Mouse (Mus musculus) gonadal fat pad, adult 2 months (tissue): Measurements from ENCODE around the gene Gm34653. TPM values are rescaled to one million over a fixed set of nuclear protein-coding genes. Genes with fewer than 3 reads are reported as not detected.
"Not testable (repeated sequence)": the region's sequence is repeated elsewhere in the genome, so short reads cannot be mapped to it uniquely, and the experiment has no call there.

Source experiments
- DNase-seq: peaks from one replicate; pipeline ENCODE4 v3.0.0-alpha.2; 2012; ENCODE audit warnings: low read depth
- polyA plus RNA-seq: library from polyadenylated mRNA; depleted of rRNA; stranded (reverse); fragments of >200 nt; gene quantifications from 2 replicates; pipeline ENCODE4 v1.2.3, GENCODE M21; 2012; rRNA removed

The Gm34653 gene
- polyA plus RNA-seq = 0.05 TPM in 1 of 2 replicates, not detected in the other

- DNase-seq = not testable (repeated sequence)
Observed at GRCm38 (mm10) chr2:34832766-34833457, at the start of gene Gm34653. Gene Gm34653 (plus strand): TSS chr2:34833007.

- no peak for DNase-seq
Observed at GRCm38 (mm10) chr2:34783064-34784020, 49.5 kb upstream of the Gm34653 start.

DNA sequence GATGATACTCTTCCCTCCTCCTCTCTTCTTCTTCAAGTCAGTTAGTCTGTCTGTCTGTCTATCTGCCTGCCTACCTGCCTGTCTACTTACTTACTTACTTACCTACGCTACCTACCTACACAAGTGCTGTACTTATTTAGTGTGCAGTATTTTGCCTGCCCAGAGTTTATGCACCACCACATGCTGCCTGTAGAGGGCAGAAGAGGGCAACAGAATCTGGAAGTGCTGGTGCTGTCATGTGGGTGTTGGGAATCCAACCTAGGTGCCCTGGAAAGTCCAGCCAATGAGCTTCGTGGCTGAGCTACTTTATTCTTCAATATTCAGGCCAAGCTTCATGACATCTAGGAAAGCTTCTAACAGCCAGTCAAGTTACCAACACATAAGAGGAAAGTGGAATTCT, 48.7 kb upstream of the Gm34653 start:
- no peak for DNase-seq

DNA sequence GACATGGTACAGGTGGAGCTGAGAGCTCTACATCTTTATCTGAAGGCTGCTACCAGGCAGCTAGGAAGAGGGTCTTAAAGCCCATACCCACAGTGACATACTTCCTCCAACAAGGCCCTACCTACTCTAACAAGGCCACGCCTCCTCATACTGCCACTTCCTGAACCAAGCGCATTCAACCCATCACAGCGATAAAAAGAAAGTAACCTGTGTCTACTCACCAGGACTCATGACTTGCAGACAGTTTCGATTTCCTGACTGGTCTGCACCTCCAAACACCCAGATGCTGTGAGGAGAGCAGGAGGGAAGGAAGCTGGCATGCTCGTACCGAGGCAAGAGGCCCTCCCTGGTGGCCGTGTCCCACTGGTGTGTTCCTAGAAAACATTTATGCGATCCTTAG, 42.5 kb upstream of the Gm34653 start:
- no peak for DNase-seq

GRCm38 (mm10) chr2:34792543-34792942, 40.3 kb upstream of the Gm34653 start:
- DNase-seq = not testable (repeated sequence)

- no peak for DNase-seq
Observed at GRCm38 (mm10) chr2:34794511-34794910, 38.3 kb upstream of the Gm34653 start.

- DNase-seq = no peak
Observed at GRCm38 (mm10) chr2:34795426-34795825, 37.4 kb upstream of the Gm34653 start.

DNA sequence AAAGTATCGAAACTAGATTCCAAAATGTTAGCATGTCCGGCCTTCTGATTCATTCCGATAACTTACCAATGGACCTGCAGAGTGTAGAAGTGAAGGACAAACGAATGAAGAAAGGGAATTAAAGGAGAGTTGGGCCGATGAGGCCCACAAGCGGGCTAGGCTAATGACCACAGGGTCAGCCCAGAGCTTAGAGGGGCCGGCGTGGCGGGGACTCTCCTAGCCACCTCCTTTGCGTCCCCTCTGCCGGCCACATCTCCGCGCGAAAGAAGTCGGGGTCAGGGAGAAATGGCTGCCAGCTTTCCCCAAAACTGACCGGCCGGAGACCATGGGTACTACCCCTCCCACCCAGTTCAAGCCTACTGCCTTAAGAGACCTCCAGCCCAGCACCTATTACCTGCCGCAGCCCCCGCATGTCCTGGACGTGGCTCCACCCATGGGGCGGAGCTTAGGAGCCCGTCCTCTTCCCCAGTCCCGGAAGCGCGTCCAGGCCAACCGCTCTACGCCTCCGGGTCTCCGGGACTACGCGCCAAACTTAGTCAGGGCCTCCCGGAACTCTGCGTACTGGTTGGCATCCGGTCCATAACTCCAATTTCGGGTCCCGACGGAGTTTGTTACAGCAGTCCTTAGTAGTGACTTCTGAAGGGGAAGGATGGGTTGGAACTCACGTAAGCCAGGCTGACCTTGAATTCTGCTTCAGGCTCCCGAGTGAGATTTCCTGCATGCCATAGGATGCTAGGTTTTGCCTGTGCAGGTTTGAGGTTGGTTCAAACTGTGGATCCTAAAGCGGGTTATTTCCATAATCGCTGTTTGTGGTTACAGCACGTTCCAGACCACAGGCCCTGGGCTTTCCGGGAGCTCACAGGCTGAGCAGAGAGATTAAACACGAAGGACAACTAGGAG, 33.2 kb upstream of the Gm34653 start, which contains the start of gene Rabepk:
Gene Rabepk, minus strand, starts transcription at position 556 of the 900 bp plus-strand sequence.
- no peak for DNase-seq

DNA sequence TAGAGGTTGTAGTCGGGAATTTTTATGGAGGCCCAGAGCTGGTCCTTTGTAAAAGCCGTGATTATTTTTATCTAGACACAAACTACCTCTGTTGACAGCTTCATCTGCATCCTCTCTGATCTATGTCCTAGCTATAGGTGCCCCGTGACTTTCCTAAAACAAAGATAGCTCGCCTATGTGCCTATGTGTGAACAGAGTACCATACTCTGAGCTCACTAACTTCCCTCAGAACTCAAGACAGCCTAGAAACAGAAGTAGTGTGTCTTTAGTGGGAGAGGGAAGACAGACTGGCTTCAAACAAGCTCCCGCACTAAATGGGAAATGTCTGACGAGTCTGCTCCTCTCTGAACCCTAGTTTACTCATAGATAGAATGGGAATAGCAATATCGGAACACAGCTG, 32.4 kb upstream of the Gm34653 start:
- DNase-seq = no peak

- DNase-seq = peak; percentile 95
Observed at GRCm38 (mm10) chr2:34801516-34802482, 31.0 kb upstream of the Gm34653 start.

DNA sequence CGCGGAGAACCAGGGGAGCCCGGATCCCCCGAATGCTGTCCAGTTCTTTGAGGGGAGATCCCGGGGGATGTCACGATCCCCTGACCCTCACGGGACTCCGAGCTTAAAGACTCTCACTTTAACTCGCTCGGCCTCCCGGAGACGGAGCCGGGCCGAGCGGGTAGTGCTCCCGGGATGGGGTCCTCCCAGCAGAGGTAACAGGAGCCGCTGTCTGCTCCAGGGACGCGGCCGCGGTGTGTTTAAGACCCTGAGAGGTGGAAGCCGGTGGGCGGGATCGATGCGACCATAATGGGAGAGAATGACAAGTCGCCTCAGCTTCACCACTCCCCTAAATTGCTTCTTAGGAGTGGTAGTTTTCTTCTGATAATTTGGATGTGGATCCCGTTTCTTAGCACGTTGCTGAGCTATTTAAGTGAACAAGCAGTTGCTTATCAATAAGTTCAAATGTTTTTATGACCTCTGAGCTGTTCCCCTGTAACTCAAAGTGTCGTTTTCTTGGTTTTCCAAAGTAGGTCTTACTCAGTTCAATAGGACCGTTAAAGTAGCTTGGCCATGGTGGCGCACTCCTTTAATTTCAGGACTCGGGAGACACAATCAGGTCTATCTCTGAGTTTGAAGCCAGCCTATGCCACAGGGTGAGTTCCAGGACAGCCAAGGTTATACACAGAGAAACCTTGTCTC, 30.1 kb upstream of the Gm34653 start:
- not testable (repeated sequence) for DNase-seq

DNA sequence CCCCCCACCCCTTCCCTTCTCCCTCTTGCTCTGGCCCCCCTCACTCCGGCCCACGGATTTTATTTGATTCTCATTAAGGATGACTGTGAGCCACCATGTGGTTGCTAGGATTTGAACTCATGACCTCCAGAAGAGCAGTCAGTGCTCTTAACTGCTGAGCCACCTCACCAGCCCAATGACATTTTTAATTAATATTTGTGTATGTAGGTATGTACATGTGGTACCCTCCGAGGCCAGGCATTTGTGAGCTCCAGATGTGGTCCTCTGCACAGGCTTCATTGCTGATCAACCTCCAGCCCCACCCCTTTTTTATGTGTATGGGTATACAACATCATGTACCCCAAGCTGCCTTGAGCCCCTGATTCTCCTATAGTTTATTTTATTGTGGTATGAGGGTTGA, 29.1 kb upstream of the Gm34653 start:
- no peak for DNase-seq

DNA sequence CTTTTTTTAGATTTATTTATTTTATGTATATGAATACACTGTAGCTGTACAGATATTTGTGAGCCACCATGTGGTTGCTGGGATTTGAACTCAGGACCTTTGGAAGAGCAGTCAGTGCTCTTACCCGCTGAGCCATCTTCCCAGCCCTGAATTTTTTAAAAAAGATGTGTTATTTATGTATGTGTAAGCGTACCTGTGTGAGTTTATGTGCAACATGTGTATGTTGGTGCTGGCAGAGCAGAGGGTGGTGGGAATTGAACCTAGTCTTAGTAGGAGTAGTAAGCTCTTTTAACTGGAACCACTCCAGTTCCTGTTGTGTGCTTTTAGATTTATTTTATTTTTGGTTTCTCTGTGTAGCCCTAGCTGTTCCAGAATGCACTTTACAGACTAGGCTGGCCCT, 28.6 kb upstream of the Gm34653 start:
- no peak for DNase-seq

DNA sequence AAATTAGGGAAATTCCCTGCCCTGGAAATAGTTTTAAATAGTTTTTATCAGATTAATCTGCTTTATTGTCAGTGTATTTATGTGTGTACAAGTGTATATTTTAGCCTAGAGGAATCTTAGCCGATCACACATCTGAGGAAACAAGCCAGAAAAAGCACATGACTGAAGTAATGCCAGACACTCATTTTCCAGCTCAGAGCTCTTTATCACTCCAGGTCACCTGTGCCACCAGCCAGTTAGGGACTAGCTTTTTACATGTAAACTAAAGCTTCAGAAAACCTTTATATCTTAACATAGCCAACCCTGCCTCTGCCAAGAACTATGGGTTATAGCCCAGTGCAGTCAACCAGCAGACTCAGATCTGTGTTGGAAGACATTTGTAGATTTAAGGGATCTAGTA, 28.0 kb upstream of the Gm34653 start:
- no peak for DNase-seq

DNA sequence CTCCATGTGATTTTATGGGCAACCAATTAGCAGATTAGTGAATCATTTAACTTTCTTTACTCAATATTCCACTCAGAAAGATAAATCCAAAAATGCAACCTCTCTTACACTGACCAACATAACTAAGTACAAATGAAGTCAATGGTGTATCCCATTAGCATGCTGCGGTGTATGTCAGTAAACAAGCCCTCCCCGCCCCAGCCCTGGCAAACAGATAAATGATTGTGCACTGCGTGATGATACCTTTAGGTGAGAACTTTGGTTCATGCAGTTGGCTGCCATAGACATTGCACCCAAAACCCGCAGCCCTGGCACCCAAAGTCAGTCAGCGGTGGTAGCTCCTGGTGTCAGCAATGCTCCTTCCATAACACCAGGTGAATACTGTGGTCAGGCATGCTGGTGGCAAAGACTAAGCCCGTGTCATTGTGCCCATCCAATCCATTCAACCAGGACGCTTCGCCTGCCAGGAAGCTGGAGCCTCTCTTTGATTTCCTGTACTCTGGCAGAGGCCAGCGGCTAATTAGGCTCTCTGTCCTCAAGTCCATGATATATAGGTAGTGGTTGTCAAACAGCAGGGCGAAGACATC, 27.4 kb upstream of the Gm34653 start:
- DNase-seq = no peak

DNA sequence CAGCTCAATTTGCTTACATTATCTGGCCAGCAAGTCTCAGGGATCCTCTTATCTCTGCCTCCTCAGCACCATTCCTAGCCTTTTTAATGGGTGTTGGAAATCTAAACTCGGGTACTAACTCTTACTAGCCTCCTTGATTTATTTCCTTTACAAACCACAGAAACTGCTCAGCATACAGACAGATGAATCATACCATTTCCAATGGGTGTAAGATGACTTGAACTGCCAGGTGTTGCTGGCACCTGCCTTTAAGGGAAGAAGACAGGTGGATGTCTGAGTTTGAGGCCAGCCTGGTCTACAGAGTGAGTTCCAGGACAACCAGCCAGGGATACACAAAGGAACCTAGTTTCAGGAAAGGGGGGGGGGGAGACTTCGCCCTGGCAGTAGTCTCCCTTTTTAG, 24.8 kb upstream of the Gm34653 start:
- DNase-seq = no peak

DNA sequence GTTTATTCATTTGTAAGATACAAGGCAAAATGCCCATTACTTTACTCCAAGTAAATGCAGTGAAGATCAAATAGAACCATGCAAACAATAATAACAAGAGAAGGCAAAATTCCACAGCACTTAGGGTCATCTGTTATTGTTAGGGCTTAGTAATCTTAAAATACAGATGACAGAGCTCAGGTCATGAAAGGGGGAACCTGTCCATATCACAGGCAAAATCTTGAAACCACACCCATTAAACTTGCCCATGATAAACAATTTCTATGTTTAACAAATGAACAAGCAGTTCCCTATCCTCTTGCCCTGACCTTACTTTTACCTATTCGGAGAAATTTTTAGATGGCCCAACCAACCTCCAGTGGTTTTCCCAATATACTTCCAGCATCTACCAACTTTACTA, 23.2 kb upstream of the Gm34653 start:
- DNase-seq = no peak

- no peak for DNase-seq
Observed at GRCm38 (mm10) chr2:34810775-34811174, 22.0 kb upstream of the Gm34653 start.

GRCm38 (mm10) chr2:34812706-34813105, 20.1 kb upstream of the Gm34653 start:
- no peak for DNase-seq

GRCm38 (mm10) chr2:34815893-34816292, 16.9 kb upstream of the Gm34653 start:
- DNase-seq = not testable (repeated sequence)
